Mouse (Mus musculus) CH12F3 (cell line): Measurements from ENCODE around the gene Rgs19.

ENCODE experiments used
- in situ Hi-C: fragments of 300-500 bp; cut with MboI; formaldehyde crosslinking; loops from 2 replicates; pipeline ENCODE4 v1.14.3; 2020; ENCODE audit warnings: low sequenced_read_pairs

Rgs19 gene

GRCm38 (mm10) chr2:181684713-181685112 lies 9.1 kb downstream of the Rgs19 start:
- in situ Hi-C loops = no loop called here

DNA sequence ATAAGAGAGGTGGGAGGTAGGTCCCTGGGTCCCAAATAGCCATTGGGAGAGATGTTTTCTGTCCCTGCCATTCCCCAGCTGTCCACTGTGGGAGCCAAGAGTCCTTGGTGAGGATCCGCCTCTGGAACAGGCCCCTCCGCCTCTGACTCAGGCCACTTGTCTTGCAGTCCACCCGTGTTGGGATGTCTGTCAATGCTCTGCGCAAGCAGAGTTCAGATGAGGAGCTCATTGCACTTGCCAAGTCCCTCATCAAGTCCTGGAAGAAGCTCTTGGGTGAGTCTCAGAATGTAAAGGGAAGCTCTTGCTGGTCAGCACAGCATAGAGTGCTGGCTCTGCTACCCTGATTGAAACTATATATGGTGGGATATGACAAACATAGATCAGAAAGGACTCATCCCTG lies 10.4 kb downstream of the Rgs19 start:
- in situ Hi-C loops = no loop called here

DNA sequence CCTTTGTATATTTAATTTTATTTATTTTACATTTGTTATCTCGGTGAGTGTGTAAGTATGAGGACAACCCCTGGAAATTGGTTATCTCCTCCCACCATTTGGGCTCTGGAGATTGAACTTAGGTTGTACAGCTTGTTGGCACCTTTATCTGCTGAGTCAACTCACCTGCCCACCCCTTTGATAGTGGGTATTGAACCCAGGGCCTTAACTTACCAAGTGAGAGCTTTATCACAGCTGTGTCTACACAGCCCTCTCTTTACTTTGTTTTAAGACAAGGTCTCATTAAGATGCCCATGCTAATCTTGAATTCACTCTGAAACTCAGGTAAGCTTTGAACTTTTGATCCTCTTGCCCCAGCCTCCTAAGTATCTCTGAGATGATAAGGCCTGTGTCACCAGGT lies 11.8 kb downstream of the Rgs19 start:
- in situ Hi-C loops = no loop called here

DNA sequence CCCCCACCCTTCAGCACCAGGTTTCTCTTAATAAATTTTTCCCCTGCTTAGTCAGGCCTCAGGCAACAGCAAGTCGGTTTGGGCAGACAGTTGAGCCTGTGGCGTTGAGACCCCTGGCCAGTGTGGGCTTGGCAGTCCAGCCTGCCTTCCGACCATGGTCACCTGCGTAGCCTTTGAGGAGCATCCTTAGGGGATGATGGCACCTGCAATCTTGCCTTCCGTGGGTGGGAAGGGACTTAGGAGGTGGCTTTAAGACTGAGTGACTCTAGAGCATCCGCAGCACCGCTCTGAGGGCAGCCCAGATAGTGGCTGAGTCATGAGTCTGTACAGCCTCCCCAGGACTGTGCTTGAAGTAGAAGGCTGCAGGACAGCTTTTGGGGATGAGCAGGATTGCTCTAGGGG lies 13.1 kb downstream of the Rgs19 start:
- in situ Hi-C loops = no loop called here

- in situ Hi-C loops = no loop called here
Measured at GRCm38 (mm10) chr2:181679951-181680715, 13.6 kb downstream of the Rgs19 start, which contains the start of gene Tcea2. Gene Tcea2 (plus strand): TSS chr2:181680310.

GRCm38 (mm10) chr2:181678780-181679179 lies 15.0 kb downstream of the Rgs19 start:
- in situ Hi-C loops = no loop called here

DNA sequence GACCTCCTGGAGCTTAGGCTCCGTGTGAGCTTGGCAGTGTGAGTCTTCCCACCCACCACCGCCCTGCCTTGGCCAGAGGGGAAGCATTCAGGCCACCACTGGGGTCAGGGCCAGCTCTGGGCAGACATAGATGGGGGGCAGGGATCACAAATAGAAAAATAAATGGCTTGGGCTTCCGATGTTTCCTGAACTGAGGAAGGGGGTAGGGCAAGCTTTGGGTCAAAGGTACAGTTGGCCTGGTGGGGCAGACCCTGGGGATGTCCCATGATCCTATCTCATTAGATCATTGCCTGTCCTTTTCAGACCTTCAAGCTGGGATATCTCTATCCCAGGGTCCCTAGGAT lies 16.1 kb downstream of the Rgs19 start:
- in situ Hi-C loops = no loop called here

DNA sequence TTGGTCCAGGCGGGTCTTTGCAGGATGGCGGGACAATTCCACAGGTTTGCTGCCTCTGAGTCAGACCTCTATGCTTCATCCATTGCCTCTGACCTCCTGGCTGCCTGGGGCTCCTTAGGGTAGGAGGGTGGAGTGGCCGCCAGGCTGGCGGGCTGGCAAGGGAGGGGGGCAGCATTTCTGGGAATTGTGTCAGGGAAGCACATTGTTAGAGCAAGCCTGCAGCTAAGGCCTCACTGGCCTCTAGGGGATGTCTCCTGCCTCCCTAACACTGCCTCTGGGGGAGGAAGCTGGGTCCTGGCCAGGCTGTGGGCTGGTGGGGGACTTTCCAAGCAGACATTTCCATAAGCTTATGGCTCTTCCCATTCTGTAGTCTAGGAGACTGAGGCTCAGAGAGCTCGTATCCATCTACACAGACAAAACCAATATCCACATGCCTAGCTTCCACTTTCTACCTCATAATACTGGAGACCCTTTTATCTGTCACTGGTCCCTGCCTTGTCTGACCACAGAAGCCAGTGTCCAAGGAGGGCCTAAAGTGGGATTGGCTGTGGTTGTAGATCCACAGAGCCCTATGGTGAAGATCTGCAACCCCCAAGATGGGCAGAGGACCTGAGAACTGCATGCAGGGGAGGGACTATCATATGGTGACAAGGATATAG lies 16.6 kb downstream of the Rgs19 start:
- in situ Hi-C loops = no loop called here

GRCm38 (mm10) chr2:181676424-181676823 lies 17.4 kb downstream of the Rgs19 start:
- in situ Hi-C loops = no loop called here

- in situ Hi-C loops = no loop called here
Measured at GRCm38 (mm10) chr2:181675454-181675853, 18.3 kb downstream of the Rgs19 start.

DNA sequence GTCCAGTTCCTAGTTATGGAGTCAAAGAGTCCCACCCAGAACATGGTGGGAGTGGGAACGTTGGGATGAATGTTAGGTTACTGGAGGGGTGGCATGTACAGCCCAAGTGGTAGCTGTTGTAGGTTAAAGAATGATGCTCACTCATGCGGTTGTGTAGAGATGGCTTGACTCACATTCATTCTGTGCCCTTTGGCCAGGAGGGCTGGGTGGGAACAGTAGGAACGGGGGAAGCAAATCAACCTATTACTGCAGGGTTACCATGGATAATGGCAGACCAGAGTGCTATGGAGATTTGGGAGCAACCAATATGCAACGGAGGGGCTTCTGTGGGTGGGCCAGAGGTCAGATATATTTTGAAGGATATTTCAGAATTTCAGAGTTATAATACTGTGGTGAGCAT lies 18.8 kb downstream of the Rgs19 start:
- in situ Hi-C loops = no loop called here

- in situ Hi-C loops = no loop called here
Measured at GRCm38 (mm10) chr2:181673501-181673900, 20.3 kb downstream of the Rgs19 start.

- in situ Hi-C loops = no loop called here
Measured at GRCm38 (mm10) chr2:181671984-181672383, 21.8 kb downstream of the Rgs19 start.

DNA sequence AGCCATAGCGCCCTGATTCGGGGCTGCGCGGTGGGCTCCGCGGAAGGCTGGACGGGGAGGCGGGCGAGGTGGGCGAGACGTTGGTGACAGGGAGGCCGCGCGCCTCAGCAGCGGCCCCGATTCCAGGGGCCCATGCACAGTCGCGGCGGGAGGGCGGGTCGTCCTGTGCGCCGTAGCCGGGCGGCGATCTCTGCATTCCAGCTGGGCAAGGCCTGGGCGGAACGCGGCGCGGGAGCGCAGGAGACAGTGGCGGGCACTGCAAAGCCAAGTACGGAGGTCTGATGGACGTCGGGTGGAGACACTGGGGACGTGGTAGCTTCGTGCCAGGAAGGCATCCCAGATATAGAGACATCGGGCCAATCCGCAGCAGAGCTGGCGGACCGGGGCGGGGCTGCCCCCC lies 22.5 kb downstream of the Rgs19 start, which contains the start of gene Sox18:
TSS of gene Sox18 (minus strand) at position 315 of the 400 bp plus-strand sequence.
- in situ Hi-C loops = no loop called here

DNA sequence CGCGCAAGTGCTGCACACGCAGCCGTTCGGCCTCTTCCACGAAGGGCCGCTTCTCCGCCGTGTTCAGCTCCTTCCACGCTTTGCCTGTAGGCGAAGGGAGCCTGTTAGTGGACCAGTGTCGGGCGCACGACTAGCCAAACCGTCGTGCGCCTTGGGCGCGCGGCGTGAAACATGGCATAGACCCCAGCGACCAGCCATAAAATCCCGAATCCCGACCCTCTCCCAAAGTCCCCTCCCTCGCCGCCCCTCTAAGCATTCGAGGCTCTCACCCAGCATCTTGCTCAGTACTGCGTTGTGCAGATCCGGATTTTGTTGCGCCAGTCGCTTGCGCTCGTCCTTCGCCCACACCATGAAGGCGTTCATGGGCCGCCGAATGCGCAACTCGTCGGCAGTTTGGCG lies 22.9 kb downstream of the Rgs19 start:
- in situ Hi-C loops = no loop called here

DNA sequence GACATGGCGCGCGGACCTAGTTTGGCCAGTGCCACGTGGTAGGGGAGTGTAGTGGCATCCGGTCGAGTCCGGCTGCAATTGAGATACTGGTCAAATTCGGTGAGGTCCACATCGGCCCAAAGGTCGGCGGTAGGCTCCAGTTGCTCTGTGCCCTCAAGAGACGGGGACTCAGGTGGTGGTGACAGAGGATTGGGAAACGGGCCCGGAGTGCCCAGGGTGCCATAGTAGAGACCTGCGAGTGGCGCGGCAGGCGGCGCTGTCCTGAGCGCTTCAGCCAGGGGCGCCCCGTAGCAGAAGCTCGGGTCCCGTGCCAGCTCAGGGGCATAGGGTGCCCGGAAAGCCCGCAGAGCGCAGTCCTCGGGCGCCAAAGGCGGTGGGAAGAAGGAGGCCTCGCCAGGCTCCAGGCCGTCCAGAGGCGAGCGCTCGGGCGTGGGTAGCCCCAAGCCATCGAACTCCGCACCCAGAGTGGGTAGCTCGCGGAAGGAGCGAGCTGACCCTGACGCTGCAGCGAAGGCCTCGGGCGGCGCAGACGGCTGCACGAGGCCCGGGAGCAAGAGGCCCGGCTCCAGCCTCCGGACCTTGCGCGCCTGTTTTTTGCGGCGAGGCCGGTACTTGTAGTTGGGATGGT lies 23.4 kb downstream of the Rgs19 start:
- in situ Hi-C loops = no loop called here

- in situ Hi-C loops = no loop called here
Measured at GRCm38 (mm10) chr2:181663298-181663630, 30.5 kb downstream of the Rgs19 start.

GRCm38 (mm10) chr2:181662620-181663297 lies 31.0 kb downstream of the Rgs19 start:
- in situ Hi-C loops = no loop called here

DNA sequence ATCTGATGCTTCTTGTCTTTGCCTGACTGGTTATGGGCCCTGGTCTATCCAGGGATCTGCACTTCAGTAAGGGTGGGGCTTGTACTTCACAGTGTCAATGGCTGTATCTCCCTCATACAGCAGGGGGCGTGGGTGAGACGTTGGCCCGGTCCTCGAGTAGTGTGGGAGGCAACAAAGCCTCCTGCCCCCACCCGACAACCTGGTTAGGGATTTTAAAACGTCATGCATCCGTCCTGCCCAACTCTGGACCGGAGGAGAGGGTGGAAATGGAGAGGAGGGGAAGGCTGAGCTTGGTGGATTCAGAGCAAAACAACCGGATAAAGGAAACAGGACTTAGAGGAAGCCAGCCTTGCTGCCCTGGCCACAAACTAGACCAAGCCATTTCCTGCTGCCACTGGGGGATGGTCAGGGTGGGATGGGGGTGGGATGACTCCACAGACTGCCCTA lies 34.1 kb downstream of the Rgs19 start:
- in situ Hi-C loops = no loop called here

- in situ Hi-C loops = no loop called here
Measured at GRCm38 (mm10) chr2:181658930-181659555, 34.7 kb downstream of the Rgs19 start.

DNA sequence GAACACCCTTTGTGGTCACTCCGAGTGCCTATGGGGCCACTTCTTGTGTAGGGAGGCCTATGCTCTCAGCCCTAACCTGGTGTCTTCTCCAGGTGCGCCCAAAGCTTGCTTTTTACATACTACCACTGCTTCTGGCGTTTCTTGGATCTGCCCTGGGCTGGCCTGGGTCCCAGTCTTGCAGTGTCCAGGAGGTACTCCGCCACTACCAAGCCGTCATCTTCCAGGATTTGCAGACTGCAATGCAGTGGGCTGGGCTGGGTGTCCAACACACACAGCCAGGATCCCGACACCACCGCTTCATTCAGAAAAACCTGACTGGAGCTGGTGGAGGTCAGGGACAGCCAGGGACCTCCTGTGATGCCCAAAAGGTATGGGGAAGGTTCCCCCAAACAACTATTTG lies 35.2 kb downstream of the Rgs19 start:
- in situ Hi-C loops = no loop called here
